ENCODE assay signal across 15 mouse cellular contexts in genomic region chr10:72221120-72221519, GRCm38 (mm10).
"Had no signal": no experiment of that assay in that cellular context is flagged by ENCODE, and none has a peak within 500 bp of the region (broad histone marks: within the 10 kb centered on the region; RNA-seq: fewer than 3 reads in every experiment).

No protein-coding gene starts in this region.

- ATAC-seq: liver, embryonic 12.5 days had no signal

- H3K36me3 ChIP-seq: limb, embryonic 15.5 days; liver, embryonic 12.5 days; midbrain, embryonic 10.5 days; neural tube, embryonic 15.5 days had no signal

- H3K27me3 ChIP-seq: limb, embryonic 15.5 days; liver, embryonic 12.5 days; neural tube, embryonic 15.5 days had no signal

- H3K4me3 ChIP-seq: limb, embryonic 15.5 days; liver, embryonic 12.5 days; midbrain, embryonic 10.5 days; myocyte; neural tube, embryonic 15.5 days had no signal

- H3K4me2 ChIP-seq: limb, embryonic 15.5 days; liver, embryonic 12.5 days; lung, embryonic 14.5 days; neural tube, embryonic 15.5 days had no signal

- H3K9ac ChIP-seq: limb, embryonic 15.5 days; liver, embryonic 12.5 days; lung, embryonic 14.5 days; neural tube, embryonic 15.5 days had no signal

- DNase-seq: kidney, adult 8-10 months; kidney, postnatal 25 days; lung, embryonic 14.5 days; lung, postnatal 10 days; lung, postnatal 4 days; midbrain, embryonic 14.5 days; right cerebral cortex, adult 18-20 months; right cerebral cortex, postnatal 25 days; thymus, postnatal 14 days had no signal

- H3K4me1 ChIP-seq: limb, embryonic 15.5 days; liver, embryonic 12.5 days; midbrain, embryonic 10.5 days; neural tube, embryonic 15.5 days had no signal

- H3K9me3 ChIP-seq: limb, embryonic 15.5 days; liver, embryonic 12.5 days; midbrain, embryonic 10.5 days; neural tube, embryonic 15.5 days had no signal

- H3K27ac ChIP-seq: limb, embryonic 15.5 days; liver, embryonic 12.5 days; midbrain, embryonic 10.5 days; neural tube, embryonic 15.5 days; stomach, postnatal 0 days had no signal
